ENCODE assay signal across 9 mouse cellular contexts in the genomic region with DNA sequence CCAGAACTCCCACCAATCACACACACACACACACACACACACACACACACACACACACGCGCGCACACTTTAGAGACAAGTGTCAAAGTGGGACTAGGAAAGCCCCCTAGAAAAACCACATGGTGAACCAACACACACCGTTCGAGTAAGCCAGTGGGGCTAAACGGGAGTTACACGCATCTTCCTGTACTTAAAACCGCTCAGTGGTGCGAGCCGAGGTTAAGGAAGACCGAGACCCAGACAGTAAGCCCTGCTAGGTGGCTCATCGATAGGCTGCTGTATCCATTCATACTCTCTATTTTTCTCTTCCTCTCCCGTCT. TPM values are rescaled to one million over a fixed set of nuclear protein-coding genes. Genes with fewer than 3 reads are reported as not detected.
DNase-seq lines count a peak whose midpoint lies in the region; ATAC-seq and TF ChIP-seq lines count a peak whose summit lies in the region.
"Had no signal": no experiment of that assay in that cellular context is flagged by ENCODE, and none has a peak within 500 bp of the region (broad histone marks: within the 10 kb centered on the region; RNA-seq: fewer than 3 reads in every experiment).

No protein-coding gene starts in this region.

- no peak for ATAC-seq in heart, embryonic 12.5 days (ENCODE audit: insufficient number of reproducible peaks, low FRiP score)
- ATAC-seq in hindbrain, embryonic 11.5 days (ENCODE audit: low FRiP score): no peak
- ATAC-seq in midbrain, embryonic 13.5 days: no peak

- H3K4me1 ChIP-seq in heart, embryonic 12.5 days (replicated peaks): peaks cover 26% of the 10 kb centered on the region
- H3K4me1 ChIP-seq in hindbrain, embryonic 11.5 days (replicated peaks; ENCODE audit: control insufficient read depth, insufficient read depth, low read length): peaks cover 3% of the 10 kb centered on the region
- H3K4me1 ChIP-seq in midbrain, embryonic 13.5 days (replicated peaks): peaks cover 44% of the 10 kb centered on the region

- intact Hi-C loops in heart, postnatal 10 days (cut with DNase I): loop anchor here (5.0 to 10.0 kb wide), 3 partner anchors 490 to 1807 kb away; partner anchors contain the start of gene BC052040

- TF ChIP-seq POLR2A in brain, embryonic 14.5 days (IDR thresholded peaks at IDR 0.05; ENCODE audit: borderline replicate concordance, extremely low read depth, insufficient read depth, insufficient read length, poor library complexity, severe bottlenecking): no peak

- H3K9me3 ChIP-seq in heart, embryonic 12.5 days (replicated peaks): no peaks in the 10 kb centered on the region
- no peaks in the 10 kb centered on the region for H3K9me3 ChIP-seq in hindbrain, embryonic 11.5 days (ENCODE audit: control insufficient read depth, low read length)
- H3K9me3 ChIP-seq in midbrain, embryonic 13.5 days: no peaks in the 10 kb centered on the region

- H3K4me2 ChIP-seq in heart, embryonic 12.5 days: peak overlapping the region; percentile 81
- peak overlapping the region; percentile 66 for H3K4me2 ChIP-seq in hindbrain, embryonic 11.5 days (replicated peaks; ENCODE audit: low read depth, low read length)
- H3K4me2 ChIP-seq in midbrain, embryonic 13.5 days (replicated peaks): peak overlapping the region; percentile 71

- peak overlapping the region; percentile 68 for H3K4me3 ChIP-seq in heart, embryonic 12.5 days
- peak overlapping the region; percentile 90 for H3K4me3 ChIP-seq in hindbrain, embryonic 11.5 days (ENCODE audit: low read depth, low read length)
- H3K4me3 ChIP-seq in midbrain, embryonic 13.5 days (replicated peaks): peak overlapping the region; percentile 71

- no peaks in the 10 kb centered on the region for H3K36me3 ChIP-seq in heart, embryonic 12.5 days
- no peaks in the 10 kb centered on the region for H3K36me3 ChIP-seq in hindbrain, embryonic 11.5 days (ENCODE audit: control insufficient read depth, insufficient read depth, low read length)
- H3K36me3 ChIP-seq in midbrain, embryonic 13.5 days: no peaks in the 10 kb centered on the region

- H3K27me3 ChIP-seq in heart, embryonic 12.5 days (replicated peaks): no peaks in the 10 kb centered on the region
- no peaks in the 10 kb centered on the region for H3K27me3 ChIP-seq in hindbrain, embryonic 11.5 days (ENCODE audit: control insufficient read depth, insufficient read depth, low read length)
- H3K27me3 ChIP-seq in midbrain, embryonic 13.5 days: peaks cover 64% of the 10 kb centered on the region

- peak overlapping the region; percentile 72 for H3K9ac ChIP-seq in heart, embryonic 12.5 days
- peak overlapping the region; percentile 5 for H3K9ac ChIP-seq in hindbrain, embryonic 11.5 days (ENCODE audit: low read depth, low read length)
- H3K9ac ChIP-seq in midbrain, embryonic 13.5 days (replicated peaks): peak overlapping the region; percentile 95

- H3K27ac ChIP-seq in heart, embryonic 12.5 days (ENCODE audit: poor library complexity, severe bottlenecking): 0 out of 2 replicates have a peak overlapping the region, but pooled peaks have one; percentile 59
- H3K27ac ChIP-seq in hindbrain, embryonic 11.5 days (ENCODE audit: low read depth, low read length): no peak overlapping the region
- peak overlapping the region; percentile 80 for H3K27ac ChIP-seq in midbrain, embryonic 13.5 days

- no peak for DNase-seq in heart, postnatal 10 days
- peak; percentile 60 for DNase-seq in brain, embryonic 14.5 days (ENCODE audit: low read depth)
- no peak for DNase-seq in hindbrain, embryonic 11.5 days (ENCODE audit: low spot score)
- DNase-seq in right cerebral cortex, postnatal 4 days: no peak
- no peak for DNase-seq in urinary bladder, postnatal 14 days (ENCODE audit: low spot score)
- DNase-seq in layer of hippocampus, postnatal 10 days (ENCODE audit: low spot score in 2 of 2): no peak
- DNase-seq: lung, postnatal 4 days had no signal

- no peak for TF ChIP-seq CTCF in brain, embryonic 14.5 days (IDR thresholded peaks at IDR 0.05; ENCODE audit: borderline replicate concordance, extremely low read depth, insufficient read depth, insufficient read length)

- WGBS in heart, embryonic 12.5 days: 7% methylated on average over 13 of the region's 13 CpGs
- WGBS in hindbrain, embryonic 11.5 days: 4% methylated on average over 13 of the region's 13 CpGs
- 1% methylated on average over 13 of the region's 13 CpGs for WGBS in midbrain, embryonic 13.5 days

RNA-seq across cellular contexts. Expression of gene Meis2, which starts 6.6 kb away (rescaled TPM):
- 49.9 and 52.9 TPM in 2 replicates for polyA plus RNA-seq in heart, embryonic 12.5 days (2016; fragmentation: Nextera tagmentation; extraction: Ambion mirVana)
- 10 to 100 TPM; 22.4 to 27.5 TPM for total RNA-seq in heart, postnatal 10 days (2021)
- 134 and 209 TPM in 2 replicates for polyA plus RNA-seq in brain, embryonic 14.5 days (2012; rRNA removed)
- polyA plus RNA-seq in hindbrain, embryonic 11.5 days (2014; fragmentation: Nextera tagmentation; extraction: Ambion mirVana): 121 and 142 TPM in 2 replicates
- 69.4 and 79.0 TPM in 2 replicates for polyA plus RNA-seq in midbrain, embryonic 13.5 days (2015; fragmentation: Nextera tagmentation; extraction: Ambion mirVana)
- total RNA-seq in layer of hippocampus, postnatal 10 days (2021): 10 to 100 TPM; 49.6 to 50.6 TPM

Comparison
In these comparisons a context has a peak if more than half of its experiments do, and no peak if none do; other contexts are left out.
1. H3K9ac ChIP-seq: peak in every context shown above with its lines; median percentile 95 in midbrain, embryonic 13.5 days; 72 in heart, embryonic 12.5 days; 5 in hindbrain, embryonic 11.5 days.